Mouse (Mus musculus): Measurements from ENCODE around the gene Twf2. TPM values are rescaled to one million over a fixed set of nuclear protein-coding genes. Genes with fewer than 3 reads are reported as not detected.

The Twf2 gene
- 51.8 and 55.8 TPM in 2 replicates for polyA plus RNA-seq (2015; fragmentation: Nextera tagmentation; extraction: Ambion mirVana)

GRCm38 (mm10) chr9:106202819-106203636, at the start of gene Twf2:
Gene Twf2 (plus strand): TSS chr9:106203108.
- peaks cover 50% of the 10 kb centered on the region for H3K4me1 ChIP-seq
- peak within 1 kb of the TSS; percentile 82 for H3K27ac ChIP-seq
- peak within 1 kb of the TSS; percentile 93 for H3K9ac ChIP-seq
- 0 out of 2 replicates have a peak, but pooled peaks cover 5% of the 10 kb centered on the region for H3K27me3 ChIP-seq (replicated peaks)
- no peaks in the 10 kb centered on the region for H3K9me3 ChIP-seq
- H3K4me2 ChIP-seq = peak within 1 kb of the TSS; percentile 72
- 2% methylated on average over 60 of the region's 61 CpGs for WGBS
- ATAC-seq (replicated peaks) = peak; percentile 80
- H3K36me3 ChIP-seq (replicated peaks) = no peaks in the 10 kb centered on the region
- H3K4me3 ChIP-seq = peak within 1 kb of the TSS; percentile 89

- Histone ChIP-seq H3K27me3 (replicated peaks) (no peaks in the 10 kb centered on the region), H3K27ac (peak overlapping the region; percentile 61; the same call in 1 of the 2 replicates), H3K9me3 (no peaks in the 10 kb centered on the region), H3K4me2 (no peak overlapping the region), H3K4me1 (peaks cover 56% of the 10 kb centered on the region), H3K4me3 (no peak overlapping the region), H3K36me3 (replicated peaks) (peaks cover 5% of the 10 kb centered on the region; the same call in 1 of the 2 replicates), H3K9ac (no peak overlapping the region)
- ATAC-seq (replicated peaks) = no peak
- 83% methylated on average over 9 of the region's 9 CpGs for WGBS
These were observed 48.8 kb upstream of the Twf2 start for GRCm38 (mm10) chr9:106154106-106154505.

- peak; percentile 57 for ATAC-seq (replicated peaks)
- H3K9ac ChIP-seq = no peak overlapping the region
- no peaks in the 10 kb centered on the region for H3K27me3 ChIP-seq (replicated peaks)
- H3K9me3 ChIP-seq = no peaks in the 10 kb centered on the region
- H3K4me2 ChIP-seq = no peak overlapping the region
- H3K27ac ChIP-seq = peak overlapping the region; percentile 61
- H3K4me3 ChIP-seq = no peak overlapping the region
- WGBS = 42% methylated on average over 5 of the region's 5 CpGs
- peaks cover 5% of the 10 kb centered on the region; the same call in 1 of the 2 replicates for H3K36me3 ChIP-seq (replicated peaks)
- H3K4me1 ChIP-seq = peaks cover 46% of the 10 kb centered on the region
These were observed 46.5 kb upstream of the Twf2 start for GRCm38 (mm10) chr9:106156419-106156818.

GRCm38 (mm10) chr9:106156921-106157622, 45.8 kb upstream of the Twf2 start:
- H3K4me3 ChIP-seq = no peak overlapping the region

GRCm38 (mm10) chr9:106157623-106157925, 45.3 kb upstream of the Twf2 start:
- ATAC-seq (replicated peaks) = no peak
- Histone ChIP-seq H3K9ac (no peak overlapping the region), H3K9me3 (no peaks in the 10 kb centered on the region), H3K36me3 (replicated peaks) (peaks cover 5% of the 10 kb centered on the region; the same call in 1 of the 2 replicates), H3K27ac (0 out of 2 replicates have a peak overlapping the region, but pooled peaks have one; percentile 19), H3K4me1 (peaks cover 38% of the 10 kb centered on the region), H3K4me2 (no peak overlapping the region), H3K4me3 (no peak overlapping the region), H3K27me3 (replicated peaks) (no peaks in the 10 kb centered on the region)
- WGBS = 83% methylated on average over 10 of the region's 10 CpGs

More at GRCm38 (mm10) chr9:106156921-106157622, 45.8 kb upstream of the Twf2 start:
- no peak overlapping the region for H3K9ac ChIP-seq
- no peak overlapping the region for H3K4me2 ChIP-seq
- peak overlapping the region; percentile 19; the same call in 1 of the 2 replicates for H3K27ac ChIP-seq
- no peaks in the 10 kb centered on the region for H3K27me3 ChIP-seq (replicated peaks)
- peak; percentile 21; the same call in 1 of the 2 replicates for ATAC-seq (replicated peaks)
- WGBS = 76% methylated on average over 21 of the region's 21 CpGs
- peaks cover 5% of the 10 kb centered on the region; the same call in 1 of the 2 replicates for H3K36me3 ChIP-seq (replicated peaks)
- H3K9me3 ChIP-seq = no peaks in the 10 kb centered on the region
- peaks cover 43% of the 10 kb centered on the region for H3K4me1 ChIP-seq

GRCm38 (mm10) chr9:106158037-106158491, 44.8 kb upstream of the Twf2 start, which contains the start of gene Glyctk:
Gene Glyctk (minus strand): TSS chr9:106158138.
- peaks cover 5% of the 10 kb centered on the region; the same call in 1 of the 2 replicates for H3K36me3 ChIP-seq (replicated peaks)
- H3K27me3 ChIP-seq (replicated peaks) = no peaks in the 10 kb centered on the region
- WGBS = 86% methylated on average over 6 of the region's 6 CpGs
- H3K9me3 ChIP-seq = no peaks in the 10 kb centered on the region
- H3K4me1 ChIP-seq = peaks cover 38% of the 10 kb centered on the region
- peak within 1 kb of the TSS; percentile 97; the same call in 1 of the 2 replicates for H3K27ac ChIP-seq
- no peak within 1 kb of the TSS for H3K9ac ChIP-seq
- H3K4me3 ChIP-seq = no peak within 1 kb of the TSS
- H3K4me2 ChIP-seq = no peak within 1 kb of the TSS
- ATAC-seq (replicated peaks) = no peak

- peak overlapping the region; percentile 97 for H3K27ac ChIP-seq
- 82% methylated on average over 9 of the region's 9 CpGs for WGBS
These were observed 43.7 kb upstream of the Twf2 start for GRCm38 (mm10) chr9:106159237-106159636.

GRCm38 (mm10) chr9:106159784-106160301, 43.1 kb upstream of the Twf2 start:
- 2% methylated on average over 24 of the region's 24 CpGs for WGBS
- H3K27ac ChIP-seq = peak overlapping the region; percentile 97
- no peaks in the 10 kb centered on the region for H3K9me3 ChIP-seq
- H3K4me2 ChIP-seq = peak overlapping the region; percentile 52
- peak overlapping the region; percentile 51 for H3K4me3 ChIP-seq
- no peaks in the 10 kb centered on the region for H3K36me3 ChIP-seq (replicated peaks)
- peak overlapping the region; percentile 52 for H3K9ac ChIP-seq
- peaks cover 38% of the 10 kb centered on the region for H3K4me1 ChIP-seq
- peak; percentile 68 for ATAC-seq (replicated peaks)
- H3K27me3 ChIP-seq (replicated peaks) = no peaks in the 10 kb centered on the region; the same call in 1 of the 2 replicates

More at GRCm38 (mm10) chr9:106159237-106159636, 43.7 kb upstream of the Twf2 start:
- Histone ChIP-seq H3K9me3 (no peaks in the 10 kb centered on the region), H3K27me3 (replicated peaks) (no peaks in the 10 kb centered on the region), H3K4me2 (peak overlapping the region; percentile 52), H3K9ac (no peak overlapping the region), H3K4me1 (peaks cover 38% of the 10 kb centered on the region), H3K36me3 (replicated peaks) (no peaks in the 10 kb centered on the region), H3K4me3 (peak overlapping the region; percentile 51; the same call in 1 of the 2 replicates)
- ATAC-seq (replicated peaks) = no peak

GRCm38 (mm10) chr9:106160426-106160825, 42.5 kb upstream of the Twf2 start:
- WGBS = 51% methylated on average over 5 of the region's 5 CpGs
- H3K4me1 ChIP-seq = peaks cover 35% of the 10 kb centered on the region
- no peaks in the 10 kb centered on the region for H3K36me3 ChIP-seq (replicated peaks)
- peak overlapping the region; percentile 97 for H3K27ac ChIP-seq
- no peaks in the 10 kb centered on the region for H3K9me3 ChIP-seq
- H3K27me3 ChIP-seq (replicated peaks) = no peaks in the 10 kb centered on the region; the same call in 1 of the 2 replicates
- peak overlapping the region; percentile 52; the same call in 1 of the 2 replicates for H3K9ac ChIP-seq
- H3K4me3 ChIP-seq = peak overlapping the region; percentile 51
- H3K4me2 ChIP-seq = peak overlapping the region; percentile 52
- no peak for ATAC-seq (replicated peaks)

GRCm38 (mm10) chr9:106166709-106167108, 36.2 kb upstream of the Twf2 start:
- no peaks in the 10 kb centered on the region; the same call in 1 of the 2 replicates for H3K27me3 ChIP-seq (replicated peaks)
- no peaks in the 10 kb centered on the region for H3K36me3 ChIP-seq (replicated peaks)
- peaks cover 8% of the 10 kb centered on the region for H3K4me1 ChIP-seq
- ATAC-seq (replicated peaks) = no peak
- no peak overlapping the region for H3K9ac ChIP-seq
- H3K27ac ChIP-seq = no peak overlapping the region
- 81% methylated on average over 2 of the region's 2 CpGs for WGBS
- no peak overlapping the region for H3K4me2 ChIP-seq
- no peaks in the 10 kb centered on the region for H3K9me3 ChIP-seq
- no peak overlapping the region for H3K4me3 ChIP-seq

GRCm38 (mm10) chr9:106167241-106167640, 35.7 kb upstream of the Twf2 start:
- H3K27me3 ChIP-seq (replicated peaks) = no peaks in the 10 kb centered on the region; the same call in 1 of the 2 replicates
- H3K36me3 ChIP-seq (replicated peaks) = no peaks in the 10 kb centered on the region
- H3K4me1 ChIP-seq = peaks cover 10% of the 10 kb centered on the region
- no peak overlapping the region for H3K9ac ChIP-seq
- WGBS = 82% methylated on average over 3 of the region's 3 CpGs
- H3K4me3 ChIP-seq = no peak overlapping the region
- no peaks in the 10 kb centered on the region for H3K9me3 ChIP-seq
- no peak overlapping the region for H3K27ac ChIP-seq
- ATAC-seq (replicated peaks) = no peak
- H3K4me2 ChIP-seq = no peak overlapping the region

- H3K36me3 ChIP-seq (replicated peaks) = no peaks in the 10 kb centered on the region
- WGBS = 30% methylated on average over 1 of the region's 1 CpGs
- peaks cover 15% of the 10 kb centered on the region for H3K4me1 ChIP-seq
- H3K4me2 ChIP-seq = no peak overlapping the region
- H3K9me3 ChIP-seq = no peaks in the 10 kb centered on the region
- no peak overlapping the region for H3K4me3 ChIP-seq
- H3K27ac ChIP-seq = no peak overlapping the region
- H3K9ac ChIP-seq = no peak overlapping the region
- no peaks in the 10 kb centered on the region; the same call in 1 of the 2 replicates for H3K27me3 ChIP-seq (replicated peaks)
- no peak for ATAC-seq (replicated peaks)
These were observed 35.2 kb upstream of the Twf2 start for GRCm38 (mm10) chr9:106167703-106168102.

Measured in midbrain, embryonic 15.5 days (tissue).